Mouse (Mus musculus) midbrain, embryonic 10.5 days (tissue): Measurements from ENCODE around the gene Clrn2. TPM values are rescaled to one million over a fixed set of nuclear protein-coding genes. Genes with fewer than 3 reads are reported as not detected.

Experiments
- DNase-seq: peaks from one replicate; pipeline ENCODE4 v3.0.0-alpha.2; 2017; ENCODE audit warnings: low spot score
- H3K27ac ChIP-seq: fragments of 300-500 bp; sonication (generic); replicated peaks from 2 replicates; pipeline ENCODE4 v1.5.1; 2016; ENCODE audit warnings: mild to moderate bottlenecking
- H3K27me3 ChIP-seq: fragments of 300-500 bp; sonication (generic); 2 replicates; pipeline ENCODE4 v1.6.1; 2016; ENCODE audit warnings: low read depth, mild to moderate bottlenecking; ENCODE audit not compliant: poor library complexity, severe bottlenecking
- H3K36me3 ChIP-seq: fragments of 300-500 bp; sonication (generic); 2 replicates; pipeline ENCODE4 v1.6.1; 2016; ENCODE audit warnings: mild to moderate bottlenecking, moderate library complexity
- H3K4me1 ChIP-seq: fragments of 300-500 bp; sonication (generic); 2 replicates; pipeline ENCODE4 v1.6.1; 2016
- H3K4me3 ChIP-seq: fragments of 300-500 bp; sonication (generic); 2 replicates; pipeline ENCODE4 v1.5.1; 2016; ENCODE audit warnings: mild to moderate bottlenecking, moderate library complexity
- H3K9me3 ChIP-seq: fragments of 300-500 bp; sonication (generic); replicated peaks from 2 replicates; pipeline ENCODE4 v1.6.1; 2016; ENCODE audit warnings: mild to moderate bottlenecking
- WGBS: fragments of 180-500 bp; shearing (Covaris S2); methylation state at CpG from one replicate; pipeline ENCODE4 v1.1.7; 2016; 5-methylcytosine and 5-hydroxymethylcytosine counted together
- polyA plus RNA-seq: library from polyadenylated mRNA; unstranded; fragments of >200 nt; fragmentation: Nextera tagmentation; extraction: Ambion mirVana; gene quantifications from 2 replicates; pipeline ENCODE4 v1.2.1, GENCODE M21; 2016

Clrn2 gene
- polyA plus RNA-seq, 1 experiment from 2014 or later: not detected

- DNase-seq: no peak
- WGBS: 92% methylated on average over 4 of the region's 4 CpGs
- Histone ChIP-seq H3K4me1 (peaks cover 22% of the 10 kb centered on the region), H3K36me3 (peaks cover 62% of the 10 kb centered on the region), H3K9me3 (no peaks in the 10 kb centered on the region), H3K27ac (no peak overlapping the region), H3K27me3 (no peaks in the 10 kb centered on the region), H3K4me3 (no peak overlapping the region)
These were observed 42.9 kb downstream of the Clrn2 start for GRCm38 (mm10) chr5:45496479-45496878.

GRCm38 (mm10) chr5:45496930-45497550 lies 43.5 kb downstream of the Clrn2 start:
- no peaks in the 10 kb centered on the region for H3K9me3 ChIP-seq
- H3K4me3 ChIP-seq: no peak overlapping the region
- no peak for DNase-seq
- no peak overlapping the region for H3K27ac ChIP-seq
- H3K4me1 ChIP-seq: peaks cover 20% of the 10 kb centered on the region
- peaks cover 68% of the 10 kb centered on the region for H3K36me3 ChIP-seq
- WGBS: 92% methylated on average over 12 of the region's 12 CpGs
- H3K27me3 ChIP-seq: no peaks in the 10 kb centered on the region

- Histone ChIP-seq H3K9me3 (no peaks in the 10 kb centered on the region), H3K27me3 (no peaks in the 10 kb centered on the region), H3K27ac (no peak overlapping the region), H3K4me1 (peaks cover 20% of the 10 kb centered on the region), H3K36me3 (peaks cover 73% of the 10 kb centered on the region), H3K4me3 (no peak overlapping the region)
- no peak for DNase-seq
- WGBS: 90% methylated on average over 5 of the region's 5 CpGs
These were observed 44.0 kb downstream of the Clrn2 start for GRCm38 (mm10) chr5:45497564-45497963.

- Histone ChIP-seq H3K4me3 (no peak overlapping the region), H3K27ac (no peak overlapping the region), H3K36me3 (peaks cover 89% of the 10 kb centered on the region), H3K27me3 (no peaks in the 10 kb centered on the region), H3K9me3 (no peaks in the 10 kb centered on the region), H3K4me1 (no peaks in the 10 kb centered on the region)
- DNase-seq: no peak
- 89% methylated on average over 7 of the region's 7 CpGs for WGBS
These were observed 56.5 kb downstream of the Clrn2 start for GRCm38 (mm10) chr5:45510071-45510470.

GRCm38 (mm10) chr5:45512908-45513307 lies 59.4 kb downstream of the Clrn2 start:
- Histone ChIP-seq H3K27me3 (no peaks in the 10 kb centered on the region), H3K4me1 (no peaks in the 10 kb centered on the region), H3K27ac (no peak overlapping the region), H3K36me3 (peaks cover 68% of the 10 kb centered on the region), H3K4me3 (no peak overlapping the region), H3K9me3 (no peaks in the 10 kb centered on the region)
- DNase-seq: no peak
- WGBS: 94% methylated on average over 6 of the region's 6 CpGs

GRCm38 (mm10) chr5:45513511-45513910 lies 60.0 kb downstream of the Clrn2 start:
- no peak for DNase-seq

More at GRCm38 (mm10) chr5:45513511-45513910, 60.0 kb downstream of the Clrn2 start:
- Histone ChIP-seq H3K27me3 (no peaks in the 10 kb centered on the region), H3K4me3 (no peak overlapping the region), H3K4me1 (no peaks in the 10 kb centered on the region), H3K36me3 (peaks cover 65% of the 10 kb centered on the region), H3K9me3 (no peaks in the 10 kb centered on the region), H3K27ac (no peak overlapping the region)
- 92% methylated on average over 2 of the region's 2 CpGs for WGBS

Other genes with a start within 250 kb of the Clrn2 start
- 127 and 128 TPM in 2 replicates for gene Qdpr, start 3.5 kb upstream of the Clrn2 start, polyA plus RNA-seq
- gene Lap3, start 39.6 kb downstream of the Clrn2 start, polyA plus RNA-seq: 86.9 and 103 TPM in 2 replicates
- gene Med28, start 66.5 kb downstream of the Clrn2 start, polyA plus RNA-seq: 293 TPM in 2 replicates
- 0.50 and 0.73 TPM in 2 replicates for gene Fam184b, start 185.9 kb downstream of the Clrn2 start, polyA plus RNA-seq
- gene Ncapg, start 216.2 kb downstream of the Clrn2 start, polyA plus RNA-seq: 72.8 and 75.1 TPM in 2 replicates